Mouse (Mus musculus): ENCODE data around the gene Pcsk4.
A peak's percentile ranks its signal among the peaks of the same experiment; 100 is the strongest.

Gene Pcsk4

GRCm38 (mm10) chr10:80295618-80296425 lies 33.5 kb downstream of the Pcsk4 start, which contains the start of gene Apc2:
Gene Apc2 (plus strand): TSS chr10:80295977.
- peak; percentile 81 for DNase-seq

GRCm38 (mm10) chr10:80294788-80295303 lies 34.5 kb downstream of the Pcsk4 start:
- DNase-seq: no peak

- no peak for DNase-seq
Observed at GRCm38 (mm10) chr10:80294311-80294710, 35.0 kb downstream of the Pcsk4 start.

GRCm38 (mm10) chr10:80293325-80293724 lies 36.0 kb downstream of the Pcsk4 start:
- peak; percentile 15 for DNase-seq

GRCm38 (mm10) chr10:80292251-80293146 lies 36.8 kb downstream of the Pcsk4 start, which contains the start of gene Rps15:
Gene Rps15 (plus strand): TSS chr10:80292453.
- DNase-seq: peak; percentile 92

GRCm38 (mm10) chr10:80288657-80289056 lies 40.6 kb downstream of the Pcsk4 start:
- no peak for DNase-seq

- DNase-seq: no peak
Observed at GRCm38 (mm10) chr10:80288097-80288496, 41.2 kb downstream of the Pcsk4 start.

- DNase-seq: no peak
Observed at GRCm38 (mm10) chr10:80285222-80286070, 43.9 kb downstream of the Pcsk4 start.

GRCm38 (mm10) chr10:80282481-80283441 lies 46.5 kb downstream of the Pcsk4 start:
- DNase-seq: no peak

GRCm38 (mm10) chr10:80281921-80282371 lies 47.4 kb downstream of the Pcsk4 start:
- DNase-seq: no peak

GRCm38 (mm10) chr10:80281304-80281703 lies 48.0 kb downstream of the Pcsk4 start:
- DNase-seq: no peak

GRCm38 (mm10) chr10:80279273-80279672 lies 50.0 kb downstream of the Pcsk4 start:
- DNase-seq: no peak

GRCm38 (mm10) chr10:80278390-80278789 lies 50.9 kb downstream of the Pcsk4 start:
- DNase-seq: no peak

- no peak for DNase-seq
Observed at GRCm38 (mm10) chr10:80276238-80276637, 53.1 kb downstream of the Pcsk4 start.

- no peak for DNase-seq
Observed at GRCm38 (mm10) chr10:80273847-80274246, 55.5 kb downstream of the Pcsk4 start.

- DNase-seq: no peak
Observed at GRCm38 (mm10) chr10:80271870-80272585, 57.3 kb downstream of the Pcsk4 start.
